Mouse (Mus musculus) liver, adult 2 months (tissue): ENCODE results near the gene D16Ertd472e.

Experiments
- CTCF ChIP-seq: fragments of 200-500 bp; IDR thresholded peaks from 2 replicates; pipeline ENCODE4 v1.5.1; 2011; ENCODE audit warnings: low read depth, low read length, control low read depth
- POLR2A ChIP-seq: fragments of 200-500 bp; IDR thresholded peaks from 2 replicates; pipeline ENCODE4 v1.6.1; 2011; ENCODE audit warnings: low read length, control low read depth; ENCODE audit not compliant: insufficient read depth; ENCODE audit errors: extremely low read depth

DNA sequence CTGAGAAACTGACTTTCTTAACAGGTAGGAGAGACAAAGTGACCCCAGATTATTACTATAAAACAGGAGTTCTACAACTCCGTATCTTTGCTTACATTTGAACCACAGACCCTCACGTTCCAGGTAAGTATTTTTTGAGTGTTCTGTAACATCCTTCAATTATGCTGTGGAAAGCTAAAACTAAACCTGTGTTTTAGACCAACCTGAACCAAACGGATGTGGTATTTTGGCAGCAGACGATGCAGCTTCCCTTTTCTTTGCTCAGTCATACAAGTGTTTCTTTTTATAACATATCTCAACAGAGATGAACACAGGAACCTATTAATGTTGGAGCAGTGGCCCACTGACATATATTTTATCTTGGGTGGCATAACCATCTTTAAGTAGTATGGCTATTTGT, 18.9 kb downstream of the D16Ertd472e start:
- TF ChIP-seq CTCF (no peak), POLR2A (no peak)
